Mouse (Mus musculus): ENCODE measurements around the gene Uba52. TPM values are rescaled to one million over a fixed set of nuclear protein-coding genes. Genes with fewer than 3 reads are reported as not detected.

Uba52 gene
- total and polyA plus RNA-seq, 3 experiments: 626 to 1,595 (median 1,480) TPM

- intact Hi-C loops (cut with DNase I): no loop called here
- H3K36me3 ChIP-seq (ENCODE audit: control insufficient read depth, insufficient read depth, low read length): no peaks in the 10 kb centered on the region
- peak overlapping the region; percentile 27; the same call in 1 of the 2 replicates for H3K4me3 ChIP-seq
- no peak for TF ChIP-seq POLR2A (IDR thresholded peaks at IDR 0.05; ENCODE audit: insufficient read depth, low read depth, low read length)
- TF ChIP-seq EP300 (IDR thresholded peaks at IDR 0.05; ENCODE audit: insufficient read depth, low read depth, low read length): no peak
- TF ChIP-seq CTCF (IDR thresholded peaks at IDR 0.05): no peak
- 27% methylated on average over 11 of the region's 11 CpGs for WGBS
- DNase-seq: peak; percentile 78 to 80
- H3K4me1 ChIP-seq (ENCODE audit: control insufficient read depth, insufficient read depth, low read length): peaks cover 39% of the 10 kb centered on the region
- no peaks in the 10 kb centered on the region for H3K27me3 ChIP-seq (ENCODE audit: control insufficient read depth, insufficient read depth, low read length)
- H3K9ac ChIP-seq (ENCODE audit: low read depth, low read length): peak overlapping the region; percentile 9; the same call in 1 of the 2 replicates
- no peaks in the 10 kb centered on the region; the same call in 1 of the 2 replicates for H3K79me2 ChIP-seq (replicated peaks; ENCODE audit: control insufficient read depth, insufficient read depth, low read length)
- peak overlapping the region; percentile 71 for H3K27ac ChIP-seq
Observed at GRCm38 (mm10) chr8:70466771-70467170, 43.8 kb downstream of the Uba52 start.

GRCm38 (mm10) chr8:70466305-70466704 is 44.3 kb downstream of the Uba52 start:
- peak overlapping the region; percentile 9; the same call in 1 of the 2 replicates for H3K9ac ChIP-seq (ENCODE audit: low read depth, low read length)
- peak overlapping the region; percentile 71 for H3K27ac ChIP-seq
- H3K27me3 ChIP-seq (ENCODE audit: control insufficient read depth, insufficient read depth, low read length): no peaks in the 10 kb centered on the region
- no peak for DNase-seq
- TF ChIP-seq EP300 (IDR thresholded peaks at IDR 0.05; ENCODE audit: insufficient read depth, low read depth, low read length) (no peak), CTCF (IDR thresholded peaks at IDR 0.05) (no peak), POLR2A (IDR thresholded peaks at IDR 0.05; ENCODE audit: insufficient read depth, low read depth, low read length) (no peak)
- peaks cover 39% of the 10 kb centered on the region for H3K4me1 ChIP-seq (ENCODE audit: control insufficient read depth, insufficient read depth, low read length)
- intact Hi-C loops (cut with DNase I): no loop called here
- H3K79me2 ChIP-seq (replicated peaks; ENCODE audit: control insufficient read depth, insufficient read depth, low read length): no peaks in the 10 kb centered on the region; the same call in 1 of the 2 replicates
- H3K36me3 ChIP-seq (ENCODE audit: control insufficient read depth, insufficient read depth, low read length): no peaks in the 10 kb centered on the region
- WGBS: 36% methylated on average over 4 of the region's 4 CpGs
- H3K4me3 ChIP-seq: peak overlapping the region; percentile 27; the same call in 1 of the 2 replicates

- H3K79me2 ChIP-seq (replicated peaks; ENCODE audit: control insufficient read depth, insufficient read depth, low read length): no peaks in the 10 kb centered on the region; the same call in 1 of the 2 replicates
- H3K4me3 ChIP-seq: no peak overlapping the region
- no peak overlapping the region for H3K9ac ChIP-seq (ENCODE audit: low read depth, low read length)
- H3K4me1 ChIP-seq (ENCODE audit: control insufficient read depth, insufficient read depth, low read length): peaks cover 39% of the 10 kb centered on the region
- intact Hi-C loops (cut with DNase I): no loop called here
- 97% methylated on average over 4 of the region's 4 CpGs for WGBS
- H3K36me3 ChIP-seq (ENCODE audit: control insufficient read depth, insufficient read depth, low read length): no peaks in the 10 kb centered on the region
- TF ChIP-seq EP300 (IDR thresholded peaks at IDR 0.05; ENCODE audit: insufficient read depth, low read depth, low read length) (no peak), POLR2A (IDR thresholded peaks at IDR 0.05; ENCODE audit: insufficient read depth, low read depth, low read length) (no peak), CTCF (IDR thresholded peaks at IDR 0.05) (no peak)
- no peaks in the 10 kb centered on the region for H3K27me3 ChIP-seq (ENCODE audit: control insufficient read depth, insufficient read depth, low read length)
- DNase-seq: no peak
- peak overlapping the region; percentile 71; the same call in 1 of the 2 replicates for H3K27ac ChIP-seq
Observed at GRCm38 (mm10) chr8:70465701-70466100, 44.9 kb downstream of the Uba52 start.

- TF ChIP-seq POLR2A (IDR thresholded peaks at IDR 0.05; ENCODE audit: insufficient read depth, low read depth, low read length) (no peak), CTCF (IDR thresholded peaks at IDR 0.05) (no peak), EP300 (IDR thresholded peaks at IDR 0.05; ENCODE audit: insufficient read depth, low read depth, low read length) (no peak)
- no peak for DNase-seq
- no peak overlapping the region for H3K4me3 ChIP-seq
- no peak overlapping the region for H3K27ac ChIP-seq
- H3K4me1 ChIP-seq (ENCODE audit: control insufficient read depth, insufficient read depth, low read length): peaks cover 35% of the 10 kb centered on the region
- H3K79me2 ChIP-seq (replicated peaks; ENCODE audit: control insufficient read depth, insufficient read depth, low read length): no peaks in the 10 kb centered on the region; the same call in 1 of the 2 replicates
- no peak overlapping the region for H3K9ac ChIP-seq (ENCODE audit: low read depth, low read length)
- no peaks in the 10 kb centered on the region for H3K36me3 ChIP-seq (ENCODE audit: control insufficient read depth, insufficient read depth, low read length)
- intact Hi-C loops (cut with DNase I): no loop called here
- WGBS: 93% methylated on average over 6 of the region's 6 CpGs
- no peaks in the 10 kb centered on the region for H3K27me3 ChIP-seq (ENCODE audit: control insufficient read depth, insufficient read depth, low read length)
Observed at GRCm38 (mm10) chr8:70464162-70464561, 46.4 kb downstream of the Uba52 start.

GRCm38 (mm10) chr8:70463306-70463705 is 47.3 kb downstream of the Uba52 start:
- no peak overlapping the region for H3K4me3 ChIP-seq
- intact Hi-C loops (cut with DNase I): no loop called here
- no peaks in the 10 kb centered on the region; the same call in 1 of the 2 replicates for H3K79me2 ChIP-seq (replicated peaks; ENCODE audit: control insufficient read depth, insufficient read depth, low read length)
- no peaks in the 10 kb centered on the region for H3K27me3 ChIP-seq (ENCODE audit: control insufficient read depth, insufficient read depth, low read length)
- peak; percentile 44 to 56 for DNase-seq
- no peak overlapping the region for H3K27ac ChIP-seq
- 78% methylated on average over 4 of the region's 4 CpGs for WGBS
- H3K4me1 ChIP-seq (ENCODE audit: control insufficient read depth, insufficient read depth, low read length): peaks cover 29% of the 10 kb centered on the region
- H3K9ac ChIP-seq (ENCODE audit: low read depth, low read length): no peak overlapping the region
- TF ChIP-seq EP300 (IDR thresholded peaks at IDR 0.05; ENCODE audit: insufficient read depth, low read depth, low read length) (no peak), POLR2A (IDR thresholded peaks at IDR 0.05; ENCODE audit: insufficient read depth, low read depth, low read length) (no peak), CTCF (IDR thresholded peaks at IDR 0.05) (no peak)
- H3K36me3 ChIP-seq (ENCODE audit: control insufficient read depth, insufficient read depth, low read length): no peaks in the 10 kb centered on the region

GRCm38 (mm10) chr8:70462516-70462813 is 48.1 kb downstream of the Uba52 start:
- H3K9ac ChIP-seq (ENCODE audit: low read depth, low read length): no peak overlapping the region
- H3K27me3 ChIP-seq (ENCODE audit: control insufficient read depth, insufficient read depth, low read length): no peaks in the 10 kb centered on the region
- no peak for TF ChIP-seq EP300 (IDR thresholded peaks at IDR 0.05; ENCODE audit: insufficient read depth, low read depth, low read length)
- no peak for TF ChIP-seq CTCF (IDR thresholded peaks at IDR 0.05)
- no peak for TF ChIP-seq POLR2A (IDR thresholded peaks at IDR 0.05; ENCODE audit: insufficient read depth, low read depth, low read length)
- H3K4me1 ChIP-seq (ENCODE audit: control insufficient read depth, insufficient read depth, low read length): peaks cover 24% of the 10 kb centered on the region
- H3K79me2 ChIP-seq (replicated peaks; ENCODE audit: control insufficient read depth, insufficient read depth, low read length): no peaks in the 10 kb centered on the region; the same call in 1 of the 2 replicates
- 78% methylated on average over 8 of the region's 8 CpGs for WGBS
- H3K36me3 ChIP-seq (ENCODE audit: control insufficient read depth, insufficient read depth, low read length): no peaks in the 10 kb centered on the region
- no peak overlapping the region for H3K4me3 ChIP-seq
- intact Hi-C loops (cut with DNase I): no loop called here
- H3K27ac ChIP-seq: peak overlapping the region; percentile 23
- DNase-seq: no peak
